Mouse (Mus musculus) granulocyte monocyte progenitor cell, adult 5-6 weeks (primary cell): Measurements from ENCODE around the gene Ggt6. TPM values are rescaled to one million over a fixed set of nuclear protein-coding genes. Genes with fewer than 3 reads are reported as not detected.
"Not testable (repeated sequence)": the region's sequence is repeated elsewhere in the genome, so short reads cannot be mapped to it uniquely, and the experiment has no call there.

Experiments
- ATAC-seq: replicated peaks from 2 replicates; pipeline ENCODE4 v1.8.0; 2016; ENCODE audit warnings: mild to moderate bottlenecking, moderate TSS enrichment, inconsistent platforms; ENCODE audit not compliant: poor library complexity, severe bottlenecking
- total RNA-seq, 2 experiments: library from RNA; stranded (forward) in 1 of 2; stranded (reverse) in 1 of 2; fragments of 200-712, 200-1000 nt in 1 of 2; fragments of >200 nt in 1 of 2; fragmentation: Nextera tagmentation in 1 of 2; gene quantifications; 2 replicates each; pipeline ENCODE4 v1.2.3; 2014 to 2017

The Ggt6 gene
- total RNA-seq, 2 experiments from 2014 or later = not detected

- ATAC-seq = no peak
Observed at GRCm38 (mm10) chr11:72409649-72410385, 25.5 kb upstream of the Ggt6 start.

GRCm38 (mm10) chr11:72410521-72411092 lies 24.7 kb upstream of the Ggt6 start:
- no peak for ATAC-seq

GRCm38 (mm10) chr11:72411093-72411921 lies 24.0 kb upstream of the Ggt6 start, which contains the start of gene Smtnl2:
TSS of gene Smtnl2 (minus strand) at chr11:72411713.
- peak; percentile 87 for ATAC-seq

- no peak for ATAC-seq
Observed at GRCm38 (mm10) chr11:72411945-72412344, 23.4 kb upstream of the Ggt6 start.

GRCm38 (mm10) chr11:72413016-72413415 lies 22.3 kb upstream of the Ggt6 start:
- ATAC-seq = no peak

- no peak for ATAC-seq
Observed at GRCm38 (mm10) chr11:72413601-72414190, 21.6 kb upstream of the Ggt6 start.

GRCm38 (mm10) chr11:72415155-72415554 lies 20.2 kb upstream of the Ggt6 start:
- ATAC-seq = no peak

GRCm38 (mm10) chr11:72416666-72417065 lies 18.7 kb upstream of the Ggt6 start:
- ATAC-seq = no peak

GRCm38 (mm10) chr11:72417376-72417775 lies 17.9 kb upstream of the Ggt6 start:
- no peak for ATAC-seq

- no peak for ATAC-seq
Observed at GRCm38 (mm10) chr11:72418227-72418626, 17.1 kb upstream of the Ggt6 start.

- no peak for ATAC-seq
Observed at GRCm38 (mm10) chr11:72419006-72419405, 16.3 kb upstream of the Ggt6 start.

GRCm38 (mm10) chr11:72420460-72421122 lies 14.7 kb upstream of the Ggt6 start:
- no peak for ATAC-seq

GRCm38 (mm10) chr11:72421518-72422278 lies 13.6 kb upstream of the Ggt6 start:
- peak; percentile 84 for ATAC-seq

GRCm38 (mm10) chr11:72423686-72424085 lies 11.6 kb upstream of the Ggt6 start:
- no peak for ATAC-seq

- ATAC-seq = no peak
Observed at GRCm38 (mm10) chr11:72425201-72425600, 10.1 kb upstream of the Ggt6 start.

GRCm38 (mm10) chr11:72426884-72427283 lies 8.4 kb upstream of the Ggt6 start:
- no peak for ATAC-seq

- ATAC-seq = peak; percentile 85
Observed at GRCm38 (mm10) chr11:72428694-72429093, 6.6 kb upstream of the Ggt6 start.

GRCm38 (mm10) chr11:72429288-72429690 lies 6.0 kb upstream of the Ggt6 start:
- peak; percentile 98 for ATAC-seq

- ATAC-seq = not testable (repeated sequence)
Observed at GRCm38 (mm10) chr11:72430311-72431068, 4.8 kb upstream of the Ggt6 start.
